Comparison of ENCODE assay signal across 10 mouse cellular contexts in the genomic region with DNA sequence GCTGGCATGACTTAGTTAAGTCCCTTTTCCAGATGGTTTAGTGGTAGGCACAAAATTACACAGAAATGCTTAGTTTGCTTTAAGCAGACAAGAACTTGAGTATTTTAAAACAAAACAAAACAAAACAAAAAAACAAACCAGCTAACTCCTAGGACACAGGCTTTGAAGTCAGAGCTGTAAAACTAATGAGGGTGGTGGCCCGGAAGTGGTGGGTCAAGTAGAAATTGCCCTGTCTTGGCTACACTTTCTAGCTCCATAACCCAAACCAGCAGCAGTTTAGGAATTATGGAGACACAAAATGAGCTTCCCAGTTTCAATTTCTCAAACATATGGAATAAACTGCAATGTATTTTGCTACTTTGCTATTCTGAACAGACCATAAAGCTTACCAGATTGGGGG.
"Had no signal": no experiment of that assay in that cellular context is flagged by ENCODE, and none has a peak within 500 bp of the region (broad histone marks: within the 10 kb centered on the region; RNA-seq: fewer than 3 reads in every experiment).

No protein-coding gene starts in this region.

- H3K36me3 ChIP-seq: limb, embryonic 13.5 days; liver, embryonic 12.5 days; midbrain, embryonic 12.5 days; neural tube, embryonic 13.5 days had no signal

- H3K27me3 ChIP-seq: limb, embryonic 13.5 days; liver, embryonic 12.5 days; neural tube, embryonic 13.5 days had no signal

- H3K4me3 ChIP-seq: layer of hippocampus, adult 2 months; limb, embryonic 13.5 days; liver, embryonic 12.5 days; midbrain, embryonic 12.5 days; neural tube, embryonic 13.5 days had no signal

- H3K9me3 ChIP-seq: limb, embryonic 13.5 days; liver, embryonic 12.5 days; midbrain, embryonic 12.5 days; neural tube, embryonic 13.5 days had no signal

- H3K4me2 ChIP-seq: limb, embryonic 13.5 days; liver, embryonic 12.5 days; midbrain, embryonic 12.5 days; neural tube, embryonic 13.5 days had no signal

- ATAC-seq: hindbrain, postnatal 0 days; liver, embryonic 12.5 days; midbrain, embryonic 16.5 days had no signal

- H3K27ac ChIP-seq: hindbrain, postnatal 0 days; limb, embryonic 13.5 days; liver, embryonic 12.5 days; midbrain, embryonic 12.5 days; neural tube, embryonic 13.5 days had no signal

- H3K9ac ChIP-seq: limb, embryonic 13.5 days; liver, embryonic 12.5 days; midbrain, embryonic 12.5 days; neural tube, embryonic 13.5 days had no signal

- DNase-seq: lung, postnatal 10 days; right cerebral cortex, postnatal 14 days; thymus, postnatal 4 days had no signal
